Mouse (Mus musculus): ENCODE data around the gene Ppp2r2c. TPM values are rescaled to one million over a fixed set of nuclear protein-coding genes. Genes with fewer than 3 reads are reported as not detected.
A peak's percentile ranks its signal among the peaks of the same experiment; 100 is the strongest.

The Ppp2r2c gene
- total RNA-seq, 2 experiments from 2014 or later = 0.17 to 0.18 TPM

- intact Hi-C loops (cut with DNase I) = loop anchor here (2.0 kb wide), 1 partner anchor 44 kb away; no protein-coding TSS in a partner anchor
- DNase-seq (ENCODE audit: low spot score) = no peak
Measured at GRCm38 (mm10) chr5:36958837-36959236, 90.5 kb downstream of the Ppp2r2c start.

GRCm38 (mm10) chr5:36960501-36960900, 92.2 kb downstream of the Ppp2r2c start:
- intact Hi-C loops (cut with DNase I) = no loop called here
- no peak for DNase-seq (ENCODE audit: low spot score)

- no peak for DNase-seq (ENCODE audit: low spot score)
- intact Hi-C loops (cut with DNase I) = no loop called here
Measured at GRCm38 (mm10) chr5:36971587-36971986, 103.3 kb downstream of the Ppp2r2c start.

DNA sequence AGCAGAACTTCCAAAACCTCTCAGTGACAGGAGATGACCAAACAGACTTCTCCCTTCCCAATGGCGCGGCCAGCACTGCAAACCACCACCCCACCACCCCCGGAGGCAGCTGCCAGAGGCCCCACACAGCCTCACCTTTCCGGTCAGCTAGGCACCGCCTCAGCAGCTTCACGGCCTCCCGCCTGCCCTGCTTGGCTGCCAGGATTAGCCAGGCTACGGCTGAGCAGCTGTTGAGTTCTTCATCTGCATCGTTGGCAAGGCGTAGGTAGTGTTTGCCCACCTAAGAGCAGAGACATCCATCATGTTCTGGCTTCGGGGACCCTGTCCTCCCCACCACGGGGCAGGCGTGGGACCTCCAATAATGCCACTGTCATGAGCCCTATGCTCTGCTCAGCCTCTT, 107.0 kb downstream of the Ppp2r2c start:
- no peak for DNase-seq (ENCODE audit: low spot score)
- intact Hi-C loops (cut with DNase I) = no loop called here

- no peak for DNase-seq (ENCODE audit: low spot score)
- intact Hi-C loops (cut with DNase I) = no loop called here
Measured at GRCm38 (mm10) chr5:36977809-36978208, 109.5 kb downstream of the Ppp2r2c start.

DNA sequence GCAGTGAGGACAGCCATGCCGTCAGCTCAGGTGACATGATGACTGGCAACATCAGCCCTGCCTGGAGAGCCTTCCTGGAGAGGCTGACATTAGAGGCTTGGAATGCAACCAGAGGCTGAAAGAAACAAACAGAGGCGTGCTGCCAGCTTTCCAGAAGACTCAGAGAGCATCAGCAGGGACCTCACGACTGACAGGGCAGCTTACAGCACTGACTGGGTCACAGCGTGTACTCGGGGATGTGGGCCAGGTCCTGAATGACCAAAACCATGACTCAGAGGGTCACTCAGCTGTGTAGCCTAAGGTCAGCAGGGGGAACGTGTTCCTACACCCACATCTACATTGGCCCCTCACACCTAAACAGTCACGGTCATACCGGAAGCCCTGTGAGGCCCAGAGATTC, 110.7 kb downstream of the Ppp2r2c start:
- intact Hi-C loops (cut with DNase I) = no loop called here
- no peak for DNase-seq (ENCODE audit: low spot score)

DNA sequence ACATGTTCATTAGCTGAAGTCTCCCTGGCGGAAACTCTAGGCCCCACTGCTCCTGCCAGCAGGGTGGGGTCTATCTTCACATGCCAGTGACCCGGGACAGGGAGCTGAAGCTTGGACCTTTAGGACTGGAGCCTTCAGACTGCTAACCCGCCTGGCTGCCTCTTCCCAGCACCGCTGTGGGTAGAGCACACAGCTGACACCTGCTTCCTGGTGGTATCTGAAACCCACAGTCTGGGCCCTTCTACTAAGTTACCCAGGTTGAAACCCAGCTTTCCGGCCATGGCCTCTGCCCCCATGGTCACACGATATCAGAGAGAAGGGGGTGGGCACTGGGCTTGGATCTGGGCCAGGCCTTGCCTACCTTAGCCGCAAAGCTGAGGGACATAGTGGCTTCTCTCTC, 111.3 kb downstream of the Ppp2r2c start:
- DNase-seq (ENCODE audit: low spot score) = no peak
- intact Hi-C loops (cut with DNase I) = no loop called here

DNA sequence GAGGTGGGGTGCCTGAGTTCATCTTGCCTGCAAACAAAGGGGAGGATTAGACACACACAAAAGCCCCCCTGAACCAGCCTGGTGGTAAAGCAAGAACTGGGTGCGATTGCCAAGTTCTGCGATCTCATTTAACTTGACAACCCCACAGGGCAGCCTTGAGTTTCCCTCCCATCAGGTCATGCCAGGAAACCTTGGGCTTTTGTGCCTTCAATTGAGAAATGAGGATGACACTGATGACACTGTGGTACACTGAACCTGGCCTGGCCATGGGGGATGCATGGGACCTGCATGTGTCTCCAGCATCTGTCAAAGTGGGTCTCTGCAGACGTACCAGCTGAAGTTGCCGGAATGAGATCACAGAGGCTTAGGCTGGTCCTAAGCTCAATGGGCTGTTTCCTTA, 114.0 kb downstream of the Ppp2r2c start:
- DNase-seq (ENCODE audit: low spot score) = no peak
- intact Hi-C loops (cut with DNase I) = no loop called here

- DNase-seq (ENCODE audit: low spot score) = no peak
- intact Hi-C loops (cut with DNase I) = no loop called here
Measured at GRCm38 (mm10) chr5:36986617-36987016, 118.3 kb downstream of the Ppp2r2c start.

DNA sequence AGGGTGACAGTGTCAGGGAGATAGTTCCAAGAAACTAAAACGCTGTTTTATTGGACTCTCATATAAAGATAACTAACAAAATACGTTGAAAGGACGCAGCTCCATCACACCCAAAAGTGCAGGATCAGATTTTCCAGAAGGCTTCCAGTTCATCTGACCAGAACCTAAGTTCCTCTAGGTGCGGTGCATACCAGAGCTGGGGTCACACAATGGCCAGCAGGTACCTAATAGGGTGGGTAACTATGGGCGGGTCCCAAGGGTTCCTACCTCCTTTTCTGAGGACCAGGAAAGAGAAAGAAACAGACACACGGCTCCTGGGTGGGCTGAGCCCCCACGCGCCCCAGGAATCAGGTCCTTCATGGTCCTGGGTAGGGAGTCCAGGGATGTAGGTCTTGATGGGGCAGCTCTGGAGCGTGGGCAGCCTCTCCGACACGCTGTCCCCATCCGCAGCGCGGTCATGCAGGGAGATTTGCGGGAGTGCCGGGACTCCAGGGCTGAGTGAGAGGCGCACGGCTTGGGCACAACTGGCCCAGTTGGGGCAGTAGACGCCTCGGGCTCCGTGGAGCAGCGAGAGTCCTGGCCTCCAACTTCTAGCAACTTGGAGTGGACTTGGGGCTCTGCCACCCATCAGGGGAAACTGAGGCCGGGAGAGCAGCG, 119.9 kb downstream of the Ppp2r2c start:
- intact Hi-C loops (cut with DNase I) = no loop called here
- DNase-seq (ENCODE audit: low spot score) = no peak

DNA sequence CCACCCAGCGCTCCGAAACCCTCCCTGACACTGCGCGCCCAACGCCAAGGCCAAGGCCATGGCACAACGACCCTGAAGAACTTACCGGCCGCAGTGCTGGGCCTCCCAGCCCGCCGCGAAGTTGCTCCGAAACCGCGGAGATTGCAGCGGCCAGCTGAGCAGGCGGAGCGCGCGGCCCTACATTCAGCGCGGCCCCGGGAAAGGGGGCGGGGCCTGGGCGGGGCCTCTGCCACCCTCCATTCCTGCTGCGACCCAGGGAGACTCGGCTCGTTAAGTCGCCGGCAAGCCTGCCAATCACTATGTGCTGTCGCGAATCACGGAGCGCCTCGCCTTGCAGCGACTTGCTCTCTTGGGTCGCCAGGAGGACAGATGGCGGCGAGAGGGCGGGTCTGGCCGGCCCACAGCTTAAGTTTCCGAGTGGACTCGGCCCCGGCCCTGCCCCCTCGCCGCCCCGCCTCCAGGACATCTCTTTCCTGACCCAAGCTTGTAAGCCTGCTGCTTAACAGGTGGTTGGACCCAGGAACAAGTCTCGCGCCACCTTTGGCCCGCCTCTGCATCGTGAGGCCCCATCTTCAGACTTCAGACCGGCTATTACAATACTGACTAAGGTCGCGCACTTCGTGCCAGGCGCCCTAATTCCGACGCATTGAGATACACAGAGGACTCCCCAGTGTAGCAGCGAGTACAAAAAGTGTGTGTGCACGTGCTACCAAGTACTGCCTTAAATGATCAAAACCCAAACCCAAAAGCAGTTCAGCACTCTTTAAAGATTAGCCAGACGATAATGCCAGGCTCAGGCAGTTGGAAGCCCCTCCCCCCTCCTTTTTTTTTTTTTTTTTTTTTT, 120.7 kb downstream of the Ppp2r2c start, which contains the start of gene Wfs1:
Gene Wfs1 (minus strand): TSS at position 425 of the 844 bp plus-strand sequence.
- intact Hi-C loops (cut with DNase I) = no loop called here
- DNase-seq (ENCODE audit: low spot score) = peak; percentile 97

DNA sequence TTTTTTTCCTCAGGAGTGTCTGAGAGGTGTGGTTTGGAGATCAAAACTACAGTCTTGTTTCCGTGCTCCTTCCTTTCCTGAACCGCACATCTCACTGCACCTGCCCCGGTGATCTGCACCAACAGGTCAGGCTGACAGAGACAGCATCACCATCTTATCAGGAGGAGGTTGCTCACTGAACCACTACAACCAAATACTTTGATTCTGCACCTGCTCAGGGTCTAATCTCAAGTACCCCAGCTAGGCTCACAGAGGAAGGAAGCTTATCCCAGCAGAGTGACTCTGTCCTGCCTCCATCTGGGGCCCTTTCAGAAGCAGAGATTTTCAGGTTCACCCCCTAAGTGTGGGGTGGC, 121.3 kb downstream of the Ppp2r2c start:
- DNase-seq (ENCODE audit: low spot score) = no peak
- intact Hi-C loops (cut with DNase I) = no loop called here

GRCm38 (mm10) chr5:36990196-36990595, 121.9 kb downstream of the Ppp2r2c start:
- no peak for DNase-seq (ENCODE audit: low spot score)
- intact Hi-C loops (cut with DNase I) = no loop called here

- DNase-seq (ENCODE audit: low spot score) = no peak
- intact Hi-C loops (cut with DNase I) = no loop called here
Measured at GRCm38 (mm10) chr5:36990631-36991350, 122.5 kb downstream of the Ppp2r2c start.

DNA sequence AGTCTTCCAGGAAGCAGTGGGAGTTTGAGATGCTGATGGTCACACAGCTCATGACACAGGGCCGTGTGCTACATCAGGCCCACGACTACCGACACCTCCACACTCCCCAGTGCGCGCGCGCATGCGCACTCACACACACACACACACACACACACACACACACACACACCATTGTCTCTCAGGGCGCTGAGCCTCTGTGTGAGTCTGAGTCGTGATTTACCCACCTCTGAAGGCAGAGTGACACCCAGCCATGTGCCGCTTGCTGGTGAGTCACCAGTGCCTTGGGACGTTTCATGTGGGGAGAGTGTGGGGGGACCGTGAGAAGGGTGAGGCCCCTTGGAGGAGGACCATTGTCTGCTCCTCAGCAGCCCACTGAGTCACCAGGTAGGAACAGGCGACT, 128.1 kb downstream of the Ppp2r2c start:
- intact Hi-C loops (cut with DNase I) = no loop called here

GRCm38 (mm10) chr5:36997996-36998395, 129.7 kb downstream of the Ppp2r2c start:
- no peak for DNase-seq (ENCODE audit: low spot score)
- intact Hi-C loops (cut with DNase I) = no loop called here

More for the DNA sequence above, 128.1 kb downstream of the Ppp2r2c start:
- DNase-seq (ENCODE audit: low spot score) = no peak

GRCm38 (mm10) chr5:37001002-37001401, 132.7 kb downstream of the Ppp2r2c start:
- intact Hi-C loops (cut with DNase I) = loop anchor here (1.0 to 5.0 kb wide), 2 partner anchors 52 to 164 kb away; no protein-coding TSS in a partner anchor
- no peak for DNase-seq (ENCODE audit: low spot score)

DNA sequence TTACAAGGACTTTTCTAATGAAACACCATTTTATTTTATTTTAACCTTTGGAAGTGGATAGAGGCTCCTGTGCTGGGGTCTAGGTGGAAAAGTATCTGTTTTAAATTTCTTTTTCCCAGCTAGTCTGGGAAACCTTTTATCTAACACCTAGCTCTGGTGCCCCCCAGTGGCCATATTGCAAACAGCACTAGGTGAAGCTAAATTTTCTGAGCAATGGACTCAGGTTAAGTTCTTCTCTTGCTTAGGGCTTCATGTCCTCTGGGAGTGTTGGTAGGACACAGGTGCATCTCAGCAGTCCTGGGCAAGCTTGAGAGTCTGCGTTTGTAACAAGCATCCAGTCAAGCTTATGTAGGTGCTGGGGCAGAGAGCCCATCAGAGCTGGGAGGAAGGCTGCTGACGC, 133.7 kb downstream of the Ppp2r2c start:
- intact Hi-C loops (cut with DNase I) = loop anchor here (2.0 to 5.0 kb wide), 2 partner anchors 43 to 165 kb away; no protein-coding TSS in a partner anchor
- DNase-seq (ENCODE audit: low spot score) = no peak
